Mouse (Mus musculus): ENCODE measurements around the gene Dcpp1. TPM values are rescaled to one million over a fixed set of nuclear protein-coding genes. Genes with fewer than 3 reads are reported as not detected.
"Not testable (repeated sequence)": the region's sequence is repeated elsewhere in the genome, so short reads cannot be mapped to it uniquely, and the experiment has no call there.

Gene Dcpp1
- not detected in 2 replicates for polyA plus RNA-seq (2016; fragmentation: Nextera tagmentation; extraction: Ambion mirVana)

DNA sequence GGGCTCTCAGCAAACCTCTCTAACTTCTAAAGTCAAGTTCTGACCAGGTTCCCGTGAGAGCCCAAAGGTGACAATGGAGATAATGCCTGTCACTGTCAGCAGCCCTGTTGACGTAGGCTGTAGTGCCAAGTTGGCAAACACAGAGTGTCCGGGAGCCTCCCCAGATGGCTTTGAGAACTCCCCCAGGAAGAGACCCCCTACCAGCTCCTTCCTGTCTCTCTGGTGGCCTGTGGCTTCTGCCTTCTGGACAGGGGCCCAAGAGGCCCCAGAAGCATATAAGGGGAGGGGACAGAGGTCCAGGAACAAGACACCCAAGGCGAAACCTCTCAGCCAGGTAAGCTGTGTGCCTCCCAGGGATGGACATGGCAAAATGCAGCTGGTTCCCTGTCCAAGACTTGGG is at the start of gene Dcpp1, which contains the start of gene Dcpp2:
Gene Dcpp1 (plus strand): TSS at position 301 of the 400 bp plus-strand sequence.
Gene Dcpp2 (plus strand): TSS at position 305 of the 400 bp plus-strand sequence.
- H3K4me1 ChIP-seq; H3K27ac ChIP-seq (replicated peaks); DNase-seq (ENCODE audit: low spot score); H3K4me3 ChIP-seq; H3K9me3 ChIP-seq (replicated peaks); H3K36me3 ChIP-seq; H3K27me3 ChIP-seq (ENCODE audit: low read depth, poor library complexity, severe bottlenecking): not testable (repeated sequence)
- WGBS = 79% methylated on average over 4 of the region's 4 CpGs

DNA sequence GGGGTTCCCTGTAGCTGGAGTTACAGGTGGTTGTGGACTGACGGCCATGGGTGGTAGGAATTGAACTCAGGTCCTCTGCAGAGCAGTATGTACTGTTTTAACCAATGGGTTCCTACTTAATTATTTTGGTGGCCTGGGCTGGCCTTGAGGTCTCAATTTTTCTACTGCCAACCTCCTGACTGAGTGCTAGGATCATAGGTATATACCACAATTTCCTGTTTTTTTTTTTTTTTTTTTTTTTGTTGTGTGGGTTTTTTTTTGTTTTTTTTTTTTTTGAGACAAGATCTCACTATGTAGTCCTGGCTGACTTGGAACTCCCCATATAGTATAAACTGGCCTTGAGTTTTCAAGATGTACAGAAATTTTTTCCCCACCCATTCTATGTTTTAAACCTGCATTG is 49.5 kb upstream of the Dcpp1 start:
- Histone ChIP-seq H3K4me1 (peaks cover 24% of the 10 kb centered on the region), H3K27ac (replicated peaks) (no peak overlapping the region), H3K9me3 (replicated peaks) (no peaks in the 10 kb centered on the region), H3K4me3 (no peak overlapping the region), H3K36me3 (peaks cover 12% of the 10 kb centered on the region), H3K27me3 (ENCODE audit: low read depth, poor library complexity, severe bottlenecking) (peaks cover 23% of the 10 kb centered on the region)
- no peak for DNase-seq (ENCODE audit: low spot score)
- 100% methylated on average over 1 of the region's 1 CpGs for WGBS

DNA sequence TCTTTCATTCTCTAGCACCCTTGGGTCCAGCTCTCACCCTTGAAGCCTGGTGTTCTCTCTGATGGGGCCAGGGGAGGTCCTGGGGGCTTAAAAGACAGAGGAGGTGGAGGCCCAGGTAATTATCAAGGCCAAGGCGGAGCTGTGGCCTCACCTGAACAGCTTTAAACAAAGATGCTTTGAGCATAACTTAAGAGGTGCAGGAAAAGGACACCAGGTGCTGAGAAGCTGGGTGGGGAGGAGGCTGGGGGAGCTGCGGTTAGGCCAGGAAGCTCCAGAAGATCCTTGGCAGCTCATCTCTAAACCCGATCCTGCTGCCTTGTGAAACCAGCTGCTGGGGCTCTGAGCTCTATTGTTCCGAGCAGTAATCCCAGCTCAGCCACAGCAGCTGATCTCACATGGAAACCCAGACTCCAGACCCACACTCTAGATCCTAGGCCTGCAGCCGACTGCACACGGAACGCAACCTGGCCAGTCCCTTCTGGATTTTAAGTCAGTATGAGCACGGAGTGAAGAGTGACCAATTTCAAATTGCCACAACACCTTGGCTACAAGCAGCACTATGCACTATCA is 44.6 kb upstream of the Dcpp1 start, which contains the start of gene Prss33:
Gene Prss33 (minus strand): TSS at position 51 of the 570 bp plus-strand sequence.
- peak within 1 kb of the TSS; percentile 71 for H3K27ac ChIP-seq (replicated peaks)
- H3K36me3 ChIP-seq = no peaks in the 10 kb centered on the region
- no peaks in the 10 kb centered on the region for H3K9me3 ChIP-seq (replicated peaks)
- 57% methylated on average over 8 of the region's 8 CpGs for WGBS
- H3K4me3 ChIP-seq = no peak within 1 kb of the TSS
- no peak for DNase-seq (ENCODE audit: low spot score)
- peaks cover 12% of the 10 kb centered on the region for H3K27me3 ChIP-seq (ENCODE audit: low read depth, poor library complexity, severe bottlenecking)
- H3K4me1 ChIP-seq = peaks cover 12% of the 10 kb centered on the region

DNA sequence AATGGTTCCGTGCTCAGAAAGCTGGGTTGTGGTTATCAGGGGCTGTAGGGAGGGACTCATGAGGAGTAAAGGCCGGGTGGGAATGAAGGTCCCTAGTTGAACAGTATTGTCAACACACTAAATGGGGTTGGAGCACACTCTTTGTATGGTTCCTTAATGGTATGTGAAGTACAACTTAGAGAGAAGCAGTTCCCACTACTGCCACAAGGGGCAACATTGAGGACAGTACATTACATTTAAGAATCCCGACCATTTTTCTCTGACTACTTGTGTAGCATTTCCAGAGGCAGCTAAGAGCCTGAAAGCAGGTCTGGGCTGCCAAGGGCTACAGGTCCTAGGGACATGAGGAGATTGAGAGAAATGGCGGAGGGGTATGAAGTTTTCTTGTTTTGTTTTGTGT is 39.5 kb upstream of the Dcpp1 start:
- Histone ChIP-seq H3K4me1 (peaks cover 18% of the 10 kb centered on the region), H3K9me3 (replicated peaks) (no peaks in the 10 kb centered on the region), H3K27me3 (ENCODE audit: low read depth, poor library complexity, severe bottlenecking) (peaks cover 16% of the 10 kb centered on the region; the same call in 1 of the 2 replicates), H3K27ac (replicated peaks) (no peak overlapping the region), H3K4me3 (no peak overlapping the region), H3K36me3 (no peaks in the 10 kb centered on the region)
- WGBS = 32% methylated on average over 4 of the region's 4 CpGs
- DNase-seq (ENCODE audit: low spot score) = peak; percentile 49

DNA sequence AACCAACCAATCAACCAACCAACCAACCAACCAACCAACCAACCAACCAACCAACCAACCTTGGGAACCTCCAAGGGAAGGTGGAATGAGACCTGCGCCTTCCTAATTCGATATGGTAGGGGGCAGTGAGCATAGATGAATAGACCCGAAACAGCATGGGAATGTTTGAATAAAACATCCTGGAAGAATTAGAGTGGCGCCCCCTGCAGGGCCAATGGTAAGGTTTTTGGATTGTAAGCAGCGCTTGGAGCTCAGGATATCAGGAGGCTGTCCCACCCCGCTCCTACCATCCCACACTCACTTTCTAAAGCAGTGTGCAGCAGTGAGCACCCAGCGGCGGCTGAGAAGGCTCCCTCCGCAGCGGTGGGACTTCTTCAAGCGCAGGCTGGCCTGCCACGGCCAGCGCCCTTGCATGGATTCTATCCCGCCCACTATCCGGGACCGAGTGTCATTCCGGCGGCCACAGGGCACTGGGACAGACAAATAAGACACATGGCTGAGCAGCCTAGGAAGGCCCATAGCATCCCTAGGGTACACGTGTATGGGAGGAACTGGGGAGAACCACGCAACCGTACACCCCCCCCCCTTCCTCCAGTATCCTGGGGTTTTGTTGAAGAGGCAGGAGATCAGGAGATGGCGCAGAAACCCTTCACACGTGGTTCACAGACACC is 37.4 kb upstream of the Dcpp1 start:
- H3K9me3 ChIP-seq (replicated peaks) = no peaks in the 10 kb centered on the region
- H3K36me3 ChIP-seq = no peaks in the 10 kb centered on the region
- WGBS = 46% methylated on average over 23 of the region's 23 CpGs
- no peak for DNase-seq (ENCODE audit: low spot score)
- H3K27me3 ChIP-seq (ENCODE audit: low read depth, poor library complexity, severe bottlenecking) = peaks cover 16% of the 10 kb centered on the region; the same call in 1 of the 2 replicates
- peaks cover 11% of the 10 kb centered on the region for H3K4me1 ChIP-seq
- H3K27ac ChIP-seq (replicated peaks) = no peak overlapping the region
- H3K4me3 ChIP-seq = peak overlapping the region; percentile 45

DNA sequence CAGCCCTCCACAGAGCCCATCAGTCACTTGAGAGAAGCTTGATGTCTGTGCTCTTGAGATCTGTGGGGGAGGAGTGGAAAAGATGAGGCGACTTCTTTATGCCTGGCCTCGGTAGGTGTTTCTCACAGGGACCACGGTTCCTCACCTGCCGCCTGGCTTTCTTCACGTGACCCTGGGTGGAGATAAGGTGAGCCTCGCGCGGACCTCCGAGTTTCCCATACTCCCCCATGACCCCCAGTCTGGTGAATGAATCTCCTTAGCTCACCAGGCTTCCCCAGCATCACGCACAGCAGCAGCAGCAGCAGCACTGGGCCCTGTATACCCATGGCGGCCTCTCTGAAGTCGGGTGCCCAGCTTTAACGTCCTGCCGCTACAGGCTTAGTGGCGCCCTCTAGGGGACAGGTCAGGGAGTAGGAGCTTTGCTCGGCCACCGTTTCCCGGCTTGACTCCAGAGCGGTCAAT is 36.8 kb upstream of the Dcpp1 start, which contains the start of the genes Prss32 and Prss41:
Gene Prss32 (plus strand): TSS at position 44 of the 462 bp plus-strand sequence.
Gene Prss41 (minus strand): TSS at position 361 of the 462 bp plus-strand sequence.
- peaks cover 16% of the 10 kb centered on the region; the same call in 1 of the 2 replicates for H3K27me3 ChIP-seq (ENCODE audit: low read depth, poor library complexity, severe bottlenecking)
- H3K9me3 ChIP-seq (replicated peaks) = no peaks in the 10 kb centered on the region
- H3K27ac ChIP-seq (replicated peaks) = no peak within 1 kb of the TSS
- no peaks in the 10 kb centered on the region for H3K36me3 ChIP-seq
- peak; percentile 67 for DNase-seq (ENCODE audit: low spot score)
- 15% methylated on average over 19 of the region's 19 CpGs for WGBS
- peak within 1 kb of the TSS; percentile 45 for H3K4me3 ChIP-seq
- peaks cover 11% of the 10 kb centered on the region for H3K4me1 ChIP-seq

DNA sequence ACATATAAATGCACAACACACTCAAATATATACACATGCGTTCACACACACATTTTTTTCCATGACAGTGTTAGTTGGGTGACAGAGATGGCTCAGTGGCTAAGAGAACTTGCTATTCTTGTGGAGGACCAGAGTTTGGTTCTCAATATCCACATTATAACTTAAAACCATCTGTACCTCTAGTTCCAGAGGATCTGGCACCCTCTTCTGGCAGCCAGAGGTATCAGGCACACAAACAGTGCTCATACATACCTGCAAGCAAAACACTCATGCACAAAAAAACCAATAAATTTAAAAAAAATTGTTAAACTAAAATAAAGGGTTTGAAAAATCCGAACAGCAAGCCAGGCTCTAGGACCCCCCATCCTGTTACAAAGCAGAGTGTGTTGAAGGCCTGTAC is 30.6 kb upstream of the Dcpp1 start:
- no peaks in the 10 kb centered on the region for H3K36me3 ChIP-seq
- H3K27ac ChIP-seq (replicated peaks) = no peak overlapping the region
- no peaks in the 10 kb centered on the region for H3K27me3 ChIP-seq (ENCODE audit: low read depth, poor library complexity, severe bottlenecking)
- no peak overlapping the region for H3K4me3 ChIP-seq
- DNase-seq (ENCODE audit: low spot score) = no peak
- H3K9me3 ChIP-seq (replicated peaks) = no peaks in the 10 kb centered on the region
- H3K4me1 ChIP-seq = no peaks in the 10 kb centered on the region
- WGBS = 51% methylated on average over 2 of the region's 2 CpGs

DNA sequence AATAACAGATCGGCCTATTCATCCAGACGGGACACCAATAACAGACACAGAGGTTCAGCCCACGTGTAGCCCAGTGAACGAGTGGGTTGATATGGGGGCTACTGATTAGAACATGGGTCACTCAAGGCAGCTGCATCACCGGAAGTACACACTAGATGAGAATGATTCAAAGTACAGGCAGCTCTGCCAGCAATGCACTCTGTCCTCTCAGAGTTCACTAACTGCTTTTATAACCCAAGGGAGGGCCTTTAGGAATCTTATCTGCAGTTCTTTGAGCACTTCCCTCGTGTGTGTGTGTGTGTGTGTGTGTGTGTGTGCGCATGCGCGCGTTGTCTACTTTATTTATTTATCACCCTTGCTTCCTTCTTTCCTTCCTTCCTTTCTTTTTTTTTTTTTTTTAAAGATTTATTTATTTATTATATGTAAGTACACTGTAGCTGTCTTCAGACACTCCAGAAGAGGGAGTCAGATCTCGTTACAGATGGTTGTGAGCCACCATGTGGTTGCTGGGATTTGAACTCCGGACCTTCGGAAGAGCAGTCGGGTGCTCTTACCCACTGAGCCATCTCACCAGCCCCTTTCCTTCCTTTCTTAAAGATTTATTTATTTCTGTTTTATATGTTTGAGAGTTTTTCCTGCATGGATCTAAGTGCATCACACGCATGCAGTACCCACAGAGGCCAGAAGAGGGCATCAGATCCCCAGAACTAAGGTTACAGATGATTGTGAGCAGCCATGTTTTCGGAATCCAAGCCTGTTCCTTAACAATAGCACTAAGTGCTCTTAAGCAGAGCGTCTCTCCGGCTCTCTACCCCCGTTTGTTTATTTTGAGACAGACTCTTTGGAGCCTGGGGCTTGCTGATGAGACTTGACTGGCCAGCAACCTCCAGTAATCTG is 29.6 kb upstream of the Dcpp1 start:
- WGBS = 63% methylated on average over 18 of the region's 19 CpGs
- Histone ChIP-seq H3K4me3 (no peak overlapping the region), H3K4me1 (no peaks in the 10 kb centered on the region), H3K27ac (replicated peaks) (peak overlapping the region; percentile 13), H3K27me3 (ENCODE audit: low read depth, poor library complexity, severe bottlenecking) (no peaks in the 10 kb centered on the region), H3K9me3 (replicated peaks) (no peaks in the 10 kb centered on the region), H3K36me3 (no peaks in the 10 kb centered on the region)
- DNase-seq (ENCODE audit: low spot score) = peak; percentile 76

DNA sequence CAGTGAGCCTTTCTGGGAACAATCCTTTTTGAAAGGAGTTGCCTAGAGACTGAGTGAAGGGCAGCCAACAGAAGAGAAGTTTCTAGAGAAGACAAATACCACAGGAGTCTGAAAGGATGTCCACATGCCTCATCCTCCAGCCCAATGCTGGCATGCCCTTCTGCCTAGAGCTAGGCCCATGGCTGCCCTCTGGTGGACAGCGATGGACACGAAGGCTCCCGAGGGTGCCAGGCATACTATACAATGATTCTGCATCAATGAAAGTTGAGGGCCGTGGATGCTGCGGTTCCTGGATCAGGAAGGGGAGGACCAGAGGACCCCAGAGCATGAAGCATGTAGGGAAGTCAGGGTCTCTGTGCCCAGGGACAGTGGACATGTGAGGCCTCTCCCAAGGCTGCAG is 27.4 kb upstream of the Dcpp1 start:
- H3K4me1 ChIP-seq = no peaks in the 10 kb centered on the region
- H3K36me3 ChIP-seq = no peaks in the 10 kb centered on the region
- WGBS = 33% methylated on average over 5 of the region's 5 CpGs
- no peak overlapping the region for H3K4me3 ChIP-seq
- no peaks in the 10 kb centered on the region for H3K9me3 ChIP-seq (replicated peaks)
- no peak overlapping the region for H3K27ac ChIP-seq (replicated peaks)
- H3K27me3 ChIP-seq (ENCODE audit: low read depth, poor library complexity, severe bottlenecking) = no peaks in the 10 kb centered on the region
- peak; percentile 58 for DNase-seq (ENCODE audit: low spot score)

DNA sequence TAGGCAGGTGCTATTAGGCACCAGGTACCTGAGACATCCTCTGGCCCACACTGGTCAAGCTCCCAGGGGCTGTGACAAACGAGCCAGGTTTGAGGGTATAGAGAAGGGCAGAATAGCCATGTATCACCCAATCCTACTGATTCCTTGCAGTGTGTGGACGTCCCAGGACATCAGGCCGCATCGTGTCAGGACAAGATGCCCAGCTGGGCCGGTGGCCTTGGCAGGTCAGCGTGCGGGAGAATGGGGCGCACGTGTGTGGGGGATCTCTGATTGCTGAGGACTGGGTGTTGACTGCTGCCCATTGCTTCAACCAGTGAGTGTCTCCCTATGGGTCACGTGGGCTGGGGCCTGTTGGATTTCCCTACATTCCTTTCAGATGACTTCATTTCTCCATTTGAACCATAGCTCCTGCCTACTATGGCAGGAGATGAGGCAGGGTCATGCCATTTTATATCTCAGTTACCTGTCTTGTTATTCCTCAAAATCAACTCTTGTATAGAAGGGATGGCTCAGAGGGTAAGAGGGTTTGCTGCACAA is 26.4 kb upstream of the Dcpp1 start:
- Histone ChIP-seq H3K36me3 (no peaks in the 10 kb centered on the region), H3K4me1 (no peaks in the 10 kb centered on the region), H3K27me3 (ENCODE audit: low read depth, poor library complexity, severe bottlenecking) (no peaks in the 10 kb centered on the region), H3K9me3 (replicated peaks) (no peaks in the 10 kb centered on the region), H3K27ac (replicated peaks) (no peak overlapping the region), H3K4me3 (no peak overlapping the region)
- DNase-seq (ENCODE audit: low spot score) = no peak
- WGBS = 85% methylated on average over 10 of the region's 10 CpGs

DNA sequence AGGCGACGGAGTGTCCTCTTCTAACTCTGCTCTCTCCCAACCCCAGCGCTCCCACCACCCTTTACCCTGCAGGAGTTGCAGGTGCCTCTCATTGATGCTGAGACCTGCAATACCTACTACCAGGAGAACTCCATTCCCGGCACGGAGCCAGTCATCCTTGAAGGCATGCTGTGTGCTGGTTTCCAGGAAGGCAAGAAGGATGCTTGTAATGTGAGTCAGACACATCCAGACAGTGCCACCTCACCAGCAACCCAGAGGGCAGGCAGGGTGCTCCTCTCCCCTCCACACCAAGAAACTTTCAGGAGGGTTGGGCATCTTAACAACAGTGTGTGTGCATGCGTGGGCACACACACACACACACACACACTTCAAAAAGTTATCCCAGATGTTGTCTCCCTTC is 23.5 kb upstream of the Dcpp1 start:
- Histone ChIP-seq H3K4me3 (no peak overlapping the region), H3K27ac (replicated peaks) (no peak overlapping the region), H3K9me3 (replicated peaks) (no peaks in the 10 kb centered on the region), H3K4me1 (no peaks in the 10 kb centered on the region), H3K36me3 (no peaks in the 10 kb centered on the region), H3K27me3 (ENCODE audit: low read depth, poor library complexity, severe bottlenecking) (no peaks in the 10 kb centered on the region)
- WGBS = 88% methylated on average over 6 of the region's 6 CpGs
- no peak for DNase-seq (ENCODE audit: low spot score)

DNA sequence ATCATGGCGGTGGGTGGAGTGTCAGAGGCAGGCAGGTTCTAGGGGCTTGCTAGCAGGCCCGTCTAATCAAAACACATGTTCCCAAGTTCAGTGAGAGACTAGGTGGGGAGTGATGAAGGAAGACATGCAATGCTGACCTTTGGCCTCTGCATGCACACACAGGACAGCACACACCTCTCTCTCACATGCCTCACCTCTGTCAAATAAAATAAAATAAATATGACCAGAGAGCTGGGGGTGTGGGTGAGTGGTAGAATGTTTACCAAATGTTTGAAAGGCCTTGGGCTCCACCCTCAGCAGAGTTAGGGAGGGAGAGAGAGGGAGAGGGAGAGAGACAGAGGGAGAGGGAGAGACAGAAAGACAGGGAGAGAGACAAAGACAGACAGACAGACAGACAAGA is 22.8 kb upstream of the Dcpp1 start:
- no peak overlapping the region for H3K27ac ChIP-seq (replicated peaks)
- WGBS = 87% methylated on average over 2 of the region's 2 CpGs
- no peak overlapping the region for H3K4me3 ChIP-seq
- DNase-seq (ENCODE audit: low spot score) = no peak
- no peaks in the 10 kb centered on the region for H3K36me3 ChIP-seq
- H3K27me3 ChIP-seq (ENCODE audit: low read depth, poor library complexity, severe bottlenecking) = no peaks in the 10 kb centered on the region
- H3K4me1 ChIP-seq = no peaks in the 10 kb centered on the region
- no peaks in the 10 kb centered on the region for H3K9me3 ChIP-seq (replicated peaks)
